Mouse (Mus musculus): ENCODE results near the gene Ano10. TPM values are rescaled to one million over a fixed set of nuclear protein-coding genes. Genes with fewer than 3 reads are reported as not detected.
"Not testable (repeated sequence)": the region's sequence is repeated elsewhere in the genome, so short reads cannot be mapped to it uniquely, and the experiment has no call there.

The Ano10 gene
- total and polyA plus RNA-seq, 2 experiments from 2014 or later: 29.9 to 33.0 TPM

- Histone ChIP-seq H3K27ac (ENCODE audit: low read depth, low read length) (no peak overlapping the region), H3K4me2 (ENCODE audit: low read depth, low read length, poor library complexity, severe bottlenecking) (no peak overlapping the region), H3K27me3 (ENCODE audit: insufficient read depth, low read length) (no peaks in the 10 kb centered on the region), H3K9me3 (ENCODE audit: low read length) (no peaks in the 10 kb centered on the region), H3K36me3 (ENCODE audit: insufficient read depth, low read length) (0 out of 2 replicates have a peak, but pooled peaks cover 9% of the 10 kb centered on the region), H3K4me1 (ENCODE audit: insufficient read depth, low read length) (no peaks in the 10 kb centered on the region), H3K4me3 (ENCODE audit: low read depth, low read length) (no peak overlapping the region), H3K9ac (replicated peaks; ENCODE audit: low read length, poor library complexity, severe bottlenecking) (no peak overlapping the region)
- ATAC-seq (ENCODE audit: low FRiP score): no peak
- TF ChIP-seq CTCF (IDR thresholded peaks at IDR 0.05): no peak
- DNase-seq (ENCODE audit: low spot score): peak; percentile 57
- 75% methylated on average over 9 of the region's 9 CpGs for WGBS
Observed at GRCm38 (mm10) chr9:122173405-122174233, 120.6 kb downstream of the Ano10 start.

- no peaks in the 10 kb centered on the region for H3K9me3 ChIP-seq (ENCODE audit: low read length)
- H3K4me1 ChIP-seq (ENCODE audit: insufficient read depth, low read length): no peaks in the 10 kb centered on the region
- no peak overlapping the region for H3K9ac ChIP-seq (replicated peaks; ENCODE audit: low read length, poor library complexity, severe bottlenecking)
- ATAC-seq (ENCODE audit: low FRiP score) (no peak), DNase-seq (ENCODE audit: low spot score) (no peak)
- no peaks in the 10 kb centered on the region for H3K27me3 ChIP-seq (ENCODE audit: insufficient read depth, low read length)
- no peak for TF ChIP-seq CTCF (IDR thresholded peaks at IDR 0.05)
- no peak overlapping the region for H3K4me2 ChIP-seq (ENCODE audit: low read depth, low read length, poor library complexity, severe bottlenecking)
- WGBS: 88% methylated on average over 11 of the region's 11 CpGs
- no peak overlapping the region for H3K4me3 ChIP-seq (ENCODE audit: low read depth, low read length)
- H3K36me3 ChIP-seq (ENCODE audit: insufficient read depth, low read length): 0 out of 2 replicates have a peak, but pooled peaks cover 9% of the 10 kb centered on the region
- H3K27ac ChIP-seq (ENCODE audit: low read depth, low read length): no peak overlapping the region
Observed at GRCm38 (mm10) chr9:122172612-122173186, 121.5 kb downstream of the Ano10 start.

- ATAC-seq (ENCODE audit: low FRiP score): no peak
- H3K36me3 ChIP-seq (ENCODE audit: insufficient read depth, low read length): peaks cover 20% of the 10 kb centered on the region
- TF ChIP-seq CTCF (IDR thresholded peaks at IDR 0.05): no peak
- H3K4me1 ChIP-seq (ENCODE audit: insufficient read depth, low read length): no peaks in the 10 kb centered on the region
- WGBS: 80% methylated on average over 6 of the region's 6 CpGs
- H3K4me3 ChIP-seq (ENCODE audit: low read depth, low read length): no peak overlapping the region
- H3K9ac ChIP-seq (replicated peaks; ENCODE audit: low read length, poor library complexity, severe bottlenecking): no peak overlapping the region
- H3K27me3 ChIP-seq (ENCODE audit: insufficient read depth, low read length): no peaks in the 10 kb centered on the region
- DNase-seq (ENCODE audit: low spot score): peak; percentile 14
- no peaks in the 10 kb centered on the region for H3K9me3 ChIP-seq (ENCODE audit: low read length)
- H3K27ac ChIP-seq (ENCODE audit: low read depth, low read length): no peak overlapping the region
- no peak overlapping the region for H3K4me2 ChIP-seq (ENCODE audit: low read depth, low read length, poor library complexity, severe bottlenecking)
Observed at GRCm38 (mm10) chr9:122169901-122170300, 124.3 kb downstream of the Ano10 start.

- H3K9me3 ChIP-seq (ENCODE audit: low read length); H3K4me3 ChIP-seq (ENCODE audit: low read depth, low read length); ATAC-seq (ENCODE audit: low FRiP score); DNase-seq (ENCODE audit: low spot score); H3K4me1 ChIP-seq (ENCODE audit: insufficient read depth, low read length); H3K9ac ChIP-seq (replicated peaks; ENCODE audit: low read length, poor library complexity, severe bottlenecking); H3K4me2 ChIP-seq (ENCODE audit: low read depth, low read length, poor library complexity, severe bottlenecking); H3K27ac ChIP-seq (ENCODE audit: low read depth, low read length); H3K27me3 ChIP-seq (ENCODE audit: insufficient read depth, low read length): not testable (repeated sequence)
- peaks cover 26% of the 10 kb centered on the region for H3K36me3 ChIP-seq (ENCODE audit: insufficient read depth, low read length)
- 93% methylated on average over 5 of the region's 5 CpGs for WGBS
Observed at GRCm38 (mm10) chr9:122167719-122168118, 126.5 kb downstream of the Ano10 start.

GRCm38 (mm10) chr9:122164535-122164934, 129.7 kb downstream of the Ano10 start:
- DNase-seq (ENCODE audit: low spot score) (no peak), ATAC-seq (ENCODE audit: low FRiP score) (no peak)
- H3K27ac ChIP-seq (ENCODE audit: low read depth, low read length): no peak overlapping the region
- no peak overlapping the region for H3K4me3 ChIP-seq (ENCODE audit: low read depth, low read length)
- TF ChIP-seq CTCF (IDR thresholded peaks at IDR 0.05): no peak
- H3K36me3 ChIP-seq (ENCODE audit: insufficient read depth, low read length): peaks cover 39% of the 10 kb centered on the region
- WGBS: 96% methylated on average over 4 of the region's 4 CpGs
- no peaks in the 10 kb centered on the region for H3K27me3 ChIP-seq (ENCODE audit: insufficient read depth, low read length)
- no peak overlapping the region for H3K4me2 ChIP-seq (ENCODE audit: low read depth, low read length, poor library complexity, severe bottlenecking)
- no peaks in the 10 kb centered on the region for H3K9me3 ChIP-seq (ENCODE audit: low read length)
- H3K4me1 ChIP-seq (ENCODE audit: insufficient read depth, low read length): no peaks in the 10 kb centered on the region
- H3K9ac ChIP-seq (replicated peaks; ENCODE audit: low read length, poor library complexity, severe bottlenecking): no peak overlapping the region

GRCm38 (mm10) chr9:122157079-122157441, 137.2 kb downstream of the Ano10 start:
- Histone ChIP-seq H3K36me3 (ENCODE audit: insufficient read depth, low read length) (peaks cover 23% of the 10 kb centered on the region; the same call in 1 of the 2 replicates), H3K27me3 (ENCODE audit: insufficient read depth, low read length) (no peaks in the 10 kb centered on the region), H3K9ac (replicated peaks; ENCODE audit: low read length, poor library complexity, severe bottlenecking) (no peak overlapping the region), H3K4me3 (ENCODE audit: low read depth, low read length) (no peak overlapping the region), H3K4me1 (ENCODE audit: insufficient read depth, low read length) (peaks cover 3% of the 10 kb centered on the region; the same call in 1 of the 2 replicates), H3K4me2 (ENCODE audit: low read depth, low read length, poor library complexity, severe bottlenecking) (no peak overlapping the region), H3K27ac (ENCODE audit: low read depth, low read length) (no peak overlapping the region), H3K9me3 (ENCODE audit: low read length) (no peaks in the 10 kb centered on the region)
- no peak for TF ChIP-seq CTCF (IDR thresholded peaks at IDR 0.05)
- 93% methylated on average over 14 of the region's 14 CpGs for WGBS
- DNase-seq (ENCODE audit: low spot score) (no peak), ATAC-seq (ENCODE audit: low FRiP score) (no peak)
